Mouse (Mus musculus) MEL (cell line): ENCODE results near the gene Cry2. TPM values are rescaled to one million over a fixed set of nuclear protein-coding genes. Genes with fewer than 3 reads are reported as not detected.

Source experiments
- DNase-seq: peaks from one replicate; pipeline ENCODE4 v3.0.0; 2011; ENCODE audit warnings: low read depth, low spot score
- H3K27ac ChIP-seq: 2 replicates; pipeline ENCODE4 v1.5.1; 2012; ENCODE audit warnings: low read depth, mild to moderate bottlenecking, control low read depth, low read length, moderate library complexity; ENCODE audit not compliant: control insufficient read depth
- H3K27me3 ChIP-seq, 2 experiments: fragments of 150-350 bp in 1 of 2; sonication (generic) in 1 of 2; 2 replicates each; pipeline ENCODE4 v1.6.1; 2012; ENCODE audit warnings: low read length in 2 of 2, mild to moderate bottlenecking in 2 of 2, improper control_type of control experiment in 1 of 2, moderate library complexity in 1 of 2; ENCODE audit not compliant: insufficient read depth in 2 of 2, control insufficient read depth in 1 of 2
- H3K36me3 ChIP-seq, 2 experiments: 2 replicates each; pipeline ENCODE4 v1.6.1; 2012 to 2014; ENCODE audit warnings: low read length in 2 of 2, improper control_type of control experiment in 1 of 2, inconsistent platforms in 1 of 2, mild to moderate bottlenecking in 1 of 2; ENCODE audit not compliant: insufficient read depth in 2 of 2, control insufficient read depth in 1 of 2
- H3K4me1 ChIP-seq, 2 experiments: fragments of 150-350 bp in 1 of 2; sonication (generic) in 1 of 2; 2 replicates each; pipeline ENCODE4 v1.6.1; 2012; ENCODE audit warnings: low read length in 2 of 2, improper control_type of control experiment in 1 of 2, mild to moderate bottlenecking in 1 of 2; ENCODE audit not compliant: insufficient read depth in 2 of 2, control insufficient read depth in 1 of 2
- H3K4me3 ChIP-seq, 2 experiments: fragments of 150-350 bp in 1 of 2; sonication (generic) in 1 of 2; 2 replicates each; pipeline ENCODE4 v1.5.1; 2012; ENCODE audit warnings: low read depth in 2 of 2, low read length in 2 of 2, mild to moderate bottlenecking in 2 of 2, moderate library complexity in 2 of 2, control low read depth in 1 of 2, improper control_type of control experiment in 1 of 2; ENCODE audit not compliant: control insufficient read depth in 1 of 2, insufficient read depth in 1 of 2
- H3K79me2 ChIP-seq: 2 replicates; pipeline ENCODE4 v1.6.1; 2012; ENCODE audit warnings: mild to moderate bottlenecking, low read length, moderate library complexity; ENCODE audit not compliant: control insufficient read depth, poor library complexity, insufficient read depth
- H3K9ac ChIP-seq: 2 replicates; pipeline ENCODE4 v1.6.1; 2012; ENCODE audit warnings: low read depth, mild to moderate bottlenecking, control low read depth, low read length, moderate library complexity; ENCODE audit not compliant: control insufficient read depth, poor library complexity, severe bottlenecking
- H3K9me3 ChIP-seq: fragments of 150-350 bp; sonication (generic); replicated peaks from 2 replicates; pipeline ENCODE4 v1.6.1; 2012; ENCODE audit warnings: mild to moderate bottlenecking, low read length, improper control_type of control experiment, moderate library complexity; ENCODE audit not compliant: insufficient read depth
- BHLHE40 ChIP-seq: IDR thresholded peaks from 2 replicates; pipeline ENCODE4 v1.6.1; 2012; ENCODE audit warnings: low read depth, mild to moderate bottlenecking, inconsistent platforms, low read length, improper control_type of control experiment, borderline replicate concordance
- CHD2 ChIP-seq: IDR thresholded peaks from 2 replicates; pipeline ENCODE4 v1.6.1; 2011; ENCODE audit warnings: low read length, improper control_type of control experiment
- E2F4 ChIP-seq: IDR thresholded peaks from 2 replicates; pipeline ENCODE4 v1.6.1; 2011; ENCODE audit warnings: low read depth, low read length, improper control_type of control experiment, borderline replicate concordance
- ELF1 ChIP-seq: IDR thresholded peaks from 2 replicates; pipeline ENCODE4 v1.6.1; 2014; ENCODE audit warnings: low read depth, mild to moderate bottlenecking, inconsistent platforms, low read length, improper control_type of control experiment, moderate library complexity
- ETS1 ChIP-seq: IDR thresholded peaks from 2 replicates; pipeline ENCODE4 v1.6.1; 2012; ENCODE audit warnings: low read depth, mild to moderate bottlenecking, inconsistent platforms, low read length, improper control_type of control experiment, moderate library complexity
- GABPA ChIP-seq: IDR thresholded peaks from 2 replicates; pipeline ENCODE4 v1.6.1; 2012; ENCODE audit warnings: low read depth, mild to moderate bottlenecking, inconsistent platforms, low read length, improper control_type of control experiment, moderate library complexity
- GATA1 ChIP-seq: IDR thresholded peaks from 2 replicates; pipeline ENCODE4 v1.6.1; 2011; ENCODE audit warnings: low read depth, low read length, improper control_type of control experiment
- HCFC1 ChIP-seq: IDR thresholded peaks from 2 replicates; pipeline ENCODE4 v1.6.1; 2012; ENCODE audit warnings: low read depth, mild to moderate bottlenecking, inconsistent platforms, low read length, improper control_type of control experiment, moderate library complexity
- KAT2A ChIP-seq: conservative IDR thresholded peaks from 2 replicates; pipeline ENCODE4 v1.6.1; 2012; ENCODE audit warnings: low read depth, low read length, improper control_type of control experiment, inconsistent platforms
- MAFK ChIP-seq: IDR thresholded peaks from 2 replicates; pipeline ENCODE4 v1.6.1; 2011; ENCODE audit warnings: low read depth, mild to moderate bottlenecking, low read length, improper control_type of control experiment, borderline replicate concordance
- MAZ ChIP-seq: IDR thresholded peaks from 2 replicates; pipeline ENCODE4 v1.6.1; 2012; ENCODE audit warnings: low read depth, mild to moderate bottlenecking, inconsistent platforms, low read length, improper control_type of control experiment
- MYC ChIP-seq: IDR thresholded peaks from 2 replicates; pipeline ENCODE4 v1.6.1; 2011; ENCODE audit warnings: low read depth, mild to moderate bottlenecking, low read length, improper control_type of control experiment, moderate library complexity
- NELFE ChIP-seq: IDR thresholded peaks from 2 replicates; pipeline ENCODE4 v1.6.1; 2011; ENCODE audit warnings: low read depth, low read length, improper control_type of control experiment
- NRF1 ChIP-seq: IDR thresholded peaks from 2 replicates; pipeline ENCODE4 v1.6.1; 2014; ENCODE audit warnings: low read depth, mild to moderate bottlenecking, inconsistent platforms, low read length, improper control_type of control experiment, moderate library complexity; ENCODE audit not compliant: poor library complexity, insufficient read depth, severe bottlenecking
- POLR2A ChIP-seq, 2 experiments: IDR thresholded peaks; 2 replicates each; pipeline ENCODE4 v1.6.1; 2011 to 2012; ENCODE audit warnings: low read length in 2 of 2, mild to moderate bottlenecking in 2 of 2, control low read depth in 1 of 2, improper control_type of control experiment in 1 of 2, low read depth in 1 of 2, moderate library complexity in 1 of 2; ENCODE audit not compliant: control insufficient read depth in 1 of 2, insufficient read depth in 1 of 2, poor library complexity in 1 of 2
- RAD21 ChIP-seq: IDR thresholded peaks from 2 replicates; pipeline ENCODE4 v1.6.1; 2011; ENCODE audit warnings: mild to moderate bottlenecking, low read depth, low read length, improper control_type of control experiment
- RCOR1 ChIP-seq: IDR thresholded peaks from 2 replicates; pipeline ENCODE4 v1.6.1; 2012; ENCODE audit warnings: low read depth, mild to moderate bottlenecking, inconsistent platforms, low read length, improper control_type of control experiment
- SMC3 ChIP-seq: IDR thresholded peaks from 2 replicates; pipeline ENCODE4 v1.6.1; 2011; ENCODE audit warnings: low read depth, low read length, improper control_type of control experiment
- TAL1 ChIP-seq: IDR thresholded peaks from 2 replicates; pipeline ENCODE4 v1.6.1; 2012; ENCODE audit warnings: mild to moderate bottlenecking, inconsistent platforms, low read length, moderate library complexity, mixed read lengths
- TBP ChIP-seq: IDR thresholded peaks from 2 replicates; pipeline ENCODE4 v1.8.0; 2011; ENCODE audit warnings: low read depth, low read length, improper control_type of control experiment
- TCF12 ChIP-seq: IDR thresholded peaks from 2 replicates; pipeline ENCODE4 v1.6.1; 2014; ENCODE audit warnings: low read depth, mild to moderate bottlenecking, inconsistent platforms, low read length, improper control_type of control experiment, moderate library complexity
- USF1 ChIP-seq: IDR thresholded peaks from 2 replicates; pipeline ENCODE4 v1.6.1; 2014; ENCODE audit warnings: low read depth, mild to moderate bottlenecking, inconsistent platforms, low read length, improper control_type of control experiment, moderate library complexity
- ZC3H11A ChIP-seq: IDR thresholded peaks from 2 replicates; pipeline ENCODE4 v1.6.1; 2012; ENCODE audit warnings: low read depth, mild to moderate bottlenecking, inconsistent platforms, low read length, improper control_type of control experiment
- ZNF384 ChIP-seq: IDR thresholded peaks from 2 replicates; pipeline ENCODE4 v1.6.1; 2012; ENCODE audit warnings: low read depth, mild to moderate bottlenecking, inconsistent platforms, low read length, improper control_type of control experiment
- polyA plus RNA-seq, 2 experiments: library from polyadenylated mRNA; stranded (reverse) in 1 of 2; unstranded in 1 of 2; fragments of >175 nt in 1 of 2; fragments of >200 nt in 1 of 2; gene quantifications; 2 replicates each; pipeline versions ENCODE4 v1.2.1 to v1.2.4; 2012; ENCODE audit warnings: low replicate concordance in 2 of 2, low read depth in 1 of 2; ENCODE audit not compliant: insufficient read length in 2 of 2, insufficient read depth in 1 of 2, missing spikeins in 1 of 2
- total RNA-seq: library from RNA; depleted of rRNA; stranded (reverse); fragments of 300-350 nt; gene quantifications from 2 replicates; pipeline ENCODE4 v1.2.3, GENCODE M21; 2012

The Cry2 gene
- total and polyA plus RNA-seq, 3 experiments: 13.3 to 36.2 TPM; not detected in 1

DNA sequence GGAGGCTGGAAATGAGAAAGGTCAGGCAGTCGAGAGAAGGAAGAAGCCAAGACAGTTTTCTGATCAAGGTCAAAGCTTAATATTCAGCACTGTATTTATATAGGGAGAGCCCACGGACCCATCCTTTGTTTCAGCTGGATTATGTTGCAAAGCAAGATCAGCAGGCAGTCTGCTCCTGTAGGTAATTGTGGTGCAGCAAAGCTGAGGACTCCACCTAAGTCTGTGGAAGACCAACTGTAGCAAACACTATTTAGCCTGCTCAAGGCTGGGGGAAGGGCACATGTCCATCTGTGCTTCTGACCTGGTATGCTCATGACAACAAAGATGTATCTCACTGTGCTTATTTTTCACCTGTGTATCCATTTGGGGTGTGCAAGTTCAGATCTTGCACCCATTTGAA, 41.9 kb upstream of the Cry2 start:
- H3K36me3 ChIP-seq: no peaks in the 10 kb centered on the region
- no peak for DNase-seq
- no peaks in the 10 kb centered on the region for H3K79me2 ChIP-seq
- H3K9ac ChIP-seq: no peak overlapping the region
- no peaks in the 10 kb centered on the region for H3K9me3 ChIP-seq
- TF ChIP-seq TCF12 (no peak), SMC3 (no peak), POLR2A (IDR thresholded peaks at IDR 0.05; ENCODE audit: control insufficient read depth in 1 of 2, insufficient read depth in 1 of 2, low read depth in 1 of 2, low read length in 2 of 2, poor library complexity in 1 of 2) (no peak), KAT2A (no peak), MAZ (no peak), BHLHE40 (no peak), RCOR1 (no peak), GABPA (no peak), TBP (no peak), USF1 (no peak), RAD21 (no peak), MAFK (no peak), MYC (no peak), TAL1 (no peak), ZC3H11A (no peak), E2F4 (no peak), ZNF384 (no peak), CHD2 (no peak), NRF1 (no peak)
- no peaks in the 10 kb centered on the region for H3K4me1 ChIP-seq
- no peak overlapping the region for H3K27ac ChIP-seq
- H3K4me3 ChIP-seq: no peak overlapping the region
- peaks cover 0 to 2% of the 10 kb centered on the region in 2 experiments; a peak in 1 of 4 replicates for H3K27me3 ChIP-seq

GRCm38 (mm10) chr2:92474920-92475319, 41.1 kb upstream of the Cry2 start:
- no peaks in the 10 kb centered on the region for H3K36me3 ChIP-seq
- H3K4me3 ChIP-seq: no peak overlapping the region
- no peak overlapping the region for H3K27ac ChIP-seq
- H3K4me1 ChIP-seq: no peaks in the 10 kb centered on the region
- H3K27me3 ChIP-seq: peaks cover 0 to 2% of the 10 kb centered on the region in 2 experiments; a peak in 1 of 4 replicates
- H3K79me2 ChIP-seq: no peaks in the 10 kb centered on the region
- TF ChIP-seq NELFE: no peak
- TF ChIP-seq BHLHE40: no peak
- TF ChIP-seq ZC3H11A: no peak
- TF ChIP-seq E2F4: no peak
- no peak for TF ChIP-seq GATA1
- TF ChIP-seq NRF1: no peak
- no peak for TF ChIP-seq HCFC1
- TF ChIP-seq ETS1: no peak
- no peak for TF ChIP-seq ELF1
- TF ChIP-seq, all 39 proteins: peak for 0
- DNase-seq: no peak
- Histone ChIP-seq H3K9me3 (no peaks in the 10 kb centered on the region), H3K9ac (no peak overlapping the region)
